Mouse (Mus musculus): ENCODE data around the gene Pakap. TPM values are rescaled to one million over a fixed set of nuclear protein-coding genes. Genes with fewer than 3 reads are reported as not detected.

The Pakap gene
- total RNA-seq, 2 experiments from 2014 or later, result 56.9 to 65.9 TPM

GRCm38 (mm10) chr4:57570229-57570628 is 2.2 kb downstream of the Pakap start:
- DNase-seq (ENCODE audit: low spot score in 2 of 2), result no peak

- no peak for DNase-seq (ENCODE audit: low spot score in 2 of 2)
These were observed 6.2 kb downstream of the Pakap start for GRCm38 (mm10) chr4:57574181-57574580.

GRCm38 (mm10) chr4:57574646-57575045 is 6.7 kb downstream of the Pakap start:
- DNase-seq (ENCODE audit: low spot score in 2 of 2), result peak; percentile 13 to 34

GRCm38 (mm10) chr4:57575686-57576085 is 7.7 kb downstream of the Pakap start:
- DNase-seq (ENCODE audit: low spot score in 2 of 2), result no peak

GRCm38 (mm10) chr4:57576095-57576494 is 8.1 kb downstream of the Pakap start:
- DNase-seq (ENCODE audit: low spot score in 2 of 2), result no peak

- no peak for DNase-seq (ENCODE audit: low spot score in 2 of 2)
These were observed 11.7 kb downstream of the Pakap start for GRCm38 (mm10) chr4:57579683-57580082.

GRCm38 (mm10) chr4:57585281-57585800 is 17.4 kb downstream of the Pakap start:
- DNase-seq (ENCODE audit: low spot score in 2 of 2), result no peak

GRCm38 (mm10) chr4:57586933-57587658 is 19.1 kb downstream of the Pakap start:
- DNase-seq (ENCODE audit: low spot score in 2 of 2), result no peak

GRCm38 (mm10) chr4:57588356-57588755 is 20.4 kb downstream of the Pakap start:
- DNase-seq (ENCODE audit: low spot score in 2 of 2), result no peak

GRCm38 (mm10) chr4:57592751-57593150 is 24.8 kb downstream of the Pakap start:
- no peak for DNase-seq (ENCODE audit: low spot score in 2 of 2)

- DNase-seq (ENCODE audit: low spot score in 2 of 2), result no peak
These were observed 32.0 kb downstream of the Pakap start for GRCm38 (mm10) chr4:57599946-57600345.

GRCm38 (mm10) chr4:57600685-57601457 is 32.9 kb downstream of the Pakap start:
- DNase-seq (ENCODE audit: low spot score in 2 of 2), result no peak

- DNase-seq (ENCODE audit: low spot score in 2 of 2), result no peak
These were observed 33.5 kb downstream of the Pakap start for GRCm38 (mm10) chr4:57601458-57601835.

- DNase-seq (ENCODE audit: low spot score in 2 of 2), result no peak
These were observed 34.1 kb downstream of the Pakap start for GRCm38 (mm10) chr4:57601903-57602617.

- DNase-seq (ENCODE audit: low spot score in 2 of 2), result no peak
These were observed 38.3 kb downstream of the Pakap start for GRCm38 (mm10) chr4:57606258-57606657.

GRCm38 (mm10) chr4:57607247-57607942 is 39.4 kb downstream of the Pakap start:
- peak; percentile 55 to 74 for DNase-seq (ENCODE audit: low spot score in 2 of 2)

- no peak for DNase-seq (ENCODE audit: low spot score in 2 of 2)
These were observed 43.5 kb downstream of the Pakap start for GRCm38 (mm10) chr4:57611303-57612077.

- DNase-seq (ENCODE audit: low spot score in 2 of 2), result no peak
These were observed 44.7 kb downstream of the Pakap start for GRCm38 (mm10) chr4:57612716-57613115.

- no peak for DNase-seq (ENCODE audit: low spot score in 2 of 2)
These were observed 46.7 kb downstream of the Pakap start for GRCm38 (mm10) chr4:57614686-57615085.

- no peak for DNase-seq (ENCODE audit: low spot score in 2 of 2)
These were observed 50.8 kb downstream of the Pakap start for GRCm38 (mm10) chr4:57618743-57619142.
